11 mouse cellular contexts compared by ENCODE assay signal in genomic region chr11:102779081-102779638, GRCm38 (mm10). TPM values are rescaled to one million over a fixed set of nuclear protein-coding genes. Genes with fewer than 3 reads are reported as not detected.
DNase-seq lines count a peak whose midpoint lies in the region; ATAC-seq and TF ChIP-seq lines count a peak whose summit lies in the region.
"Had no signal": no experiment of that assay in that cellular context is flagged by ENCODE, and none has a peak within 500 bp of the region (broad histone marks: within the 10 kb centered on the region; RNA-seq: fewer than 3 reads in every experiment).

No protein-coding gene starts in this region.

- DNase-seq in hindbrain, embryonic 10.5 days (ENCODE audit: low spot score) = no peak
- DNase-seq in hindbrain, embryonic 11.5 days (ENCODE audit: low spot score) = no peak
- DNase-seq in lung, postnatal 0 days (ENCODE audit: low spot score) = no peak
- no peak for DNase-seq in lung, adult 18-20 months
- DNase-seq in cerebellum, postnatal 14 days = peak; percentile 77 to 81
- no peak for DNase-seq in thymus, postnatal 0 days (ENCODE audit: low spot score)
- no peak for DNase-seq in kidney, postnatal 10 days

- 83% methylated on average over 8 of the region's 8 CpGs for WGBS in hindbrain, embryonic 10.5 days
- 78% methylated on average over 8 of the region's 8 CpGs for WGBS in hindbrain, embryonic 11.5 days
- WGBS in lung, postnatal 0 days = 75% methylated on average over 8 of the region's 8 CpGs

- no peak for ATAC-seq in hindbrain, embryonic 11.5 days (ENCODE audit: low FRiP score)
- no peak for ATAC-seq in lung, postnatal 0 days
- ATAC-seq: liver, embryonic 12.5 days had no signal

- TF ChIP-seq EP300 in lung, postnatal 0 days (IDR thresholded peaks at IDR 0.05) = no peak

- no peak for TF ChIP-seq CTCF in lung, postnatal 0 days (IDR thresholded peaks at IDR 0.05)

- H3K27me3 ChIP-seq in hindbrain, embryonic 10.5 days (ENCODE audit: insufficient read depth, poor library complexity, severe bottlenecking) = peaks cover 39% of the 10 kb centered on the region
- H3K27me3 ChIP-seq in hindbrain, embryonic 11.5 days (ENCODE audit: control insufficient read depth, insufficient read depth, low read length) = no peaks in the 10 kb centered on the region
- no peaks in the 10 kb centered on the region for H3K27me3 ChIP-seq in lung, postnatal 0 days (replicated peaks; ENCODE audit: insufficient read depth, low read length)

- no peaks in the 10 kb centered on the region for H3K9me3 ChIP-seq in hindbrain, embryonic 10.5 days
- no peaks in the 10 kb centered on the region for H3K9me3 ChIP-seq in hindbrain, embryonic 11.5 days (ENCODE audit: control insufficient read depth, low read length)
- H3K9me3 ChIP-seq in lung, postnatal 0 days (ENCODE audit: low read length) = no peaks in the 10 kb centered on the region
- H3K9me3 ChIP-seq: liver, embryonic 12.5 days had no signal

- H3K4me2 ChIP-seq in hindbrain, embryonic 11.5 days (replicated peaks; ENCODE audit: low read depth, low read length) = no peak overlapping the region
- no peak overlapping the region for H3K4me2 ChIP-seq in lung, postnatal 0 days (replicated peaks; ENCODE audit: low read depth, low read length)
- H3K4me2 ChIP-seq: liver, embryonic 12.5 days had no signal

- peaks cover 55% of the 10 kb centered on the region for H3K4me1 ChIP-seq in hindbrain, embryonic 10.5 days (replicated peaks)
- 0 out of 2 replicates have a peak, but pooled peaks cover 2% of the 10 kb centered on the region for H3K4me1 ChIP-seq in hindbrain, embryonic 11.5 days (replicated peaks; ENCODE audit: control insufficient read depth, insufficient read depth, low read length)
- H3K4me1 ChIP-seq in lung, postnatal 0 days (ENCODE audit: insufficient read depth, low read depth, low read length) = peaks cover 11% of the 10 kb centered on the region

- no peak overlapping the region for H3K4me3 ChIP-seq in hindbrain, embryonic 10.5 days
- no peak overlapping the region for H3K4me3 ChIP-seq in hindbrain, embryonic 11.5 days (ENCODE audit: low read depth, low read length)
- H3K4me3 ChIP-seq in lung, postnatal 0 days (ENCODE audit: low read depth, low read length) = no peak overlapping the region
- H3K4me3 ChIP-seq: liver, embryonic 12.5 days had no signal

- peaks cover 19% of the 10 kb centered on the region for H3K36me3 ChIP-seq in hindbrain, embryonic 10.5 days
- no peaks in the 10 kb centered on the region for H3K36me3 ChIP-seq in hindbrain, embryonic 11.5 days (ENCODE audit: control insufficient read depth, insufficient read depth, low read length)
- H3K36me3 ChIP-seq in lung, postnatal 0 days (ENCODE audit: insufficient read depth, low read length) = no peaks in the 10 kb centered on the region
- H3K36me3 ChIP-seq: liver, embryonic 12.5 days had no signal

- no peak overlapping the region for H3K9ac ChIP-seq in hindbrain, embryonic 11.5 days (ENCODE audit: low read depth, low read length)
- H3K9ac ChIP-seq in lung, postnatal 0 days (replicated peaks; ENCODE audit: low read depth) = no peak overlapping the region
- H3K9ac ChIP-seq: liver, embryonic 12.5 days had no signal

- peak overlapping the region; percentile 81; the same call in 1 of the 2 replicates for H3K27ac ChIP-seq in hindbrain, embryonic 10.5 days
- no peak overlapping the region for H3K27ac ChIP-seq in hindbrain, embryonic 11.5 days (ENCODE audit: low read depth, low read length)
- H3K27ac ChIP-seq in lung, postnatal 0 days (ENCODE audit: low read length) = peak overlapping the region; percentile 82; the same call in 1 of the 2 replicates
- H3K27ac ChIP-seq: liver, embryonic 12.5 days had no signal

RNA-seq across cellular contexts. Expression of gene Adam11, which starts 17.9 kb away (rescaled TPM):
- 14.6 and 22.6 TPM in 2 replicates for polyA plus RNA-seq in hindbrain, embryonic 10.5 days (2016; fragmentation: Nextera tagmentation; extraction: Ambion mirVana)
- 16.6 and 19.2 TPM in 2 replicates for polyA plus RNA-seq in hindbrain, embryonic 11.5 days (2014; fragmentation: Nextera tagmentation; extraction: Ambion mirVana)
- 0.78 and 1.8 TPM in 2 replicates for polyA plus RNA-seq in lung, postnatal 0 days (2015; fragmentation: Nextera tagmentation; extraction: Ambion mirVana)
- 1.4 and 1.7 TPM in 2 replicates for polyA plus RNA-seq in thymus, postnatal 0 days (2015; fragmentation: Nextera tagmentation; extraction: Ambion mirVana)

RNA-seq across cellular contexts. Expression of gene Gjc1, which starts 40.3 kb away (rescaled TPM):
- polyA plus RNA-seq in hindbrain, embryonic 10.5 days (2016; fragmentation: Nextera tagmentation; extraction: Ambion mirVana) = 71.1 and 81.3 TPM in 2 replicates
- 78.5 and 82.8 TPM in 2 replicates for polyA plus RNA-seq in hindbrain, embryonic 11.5 days (2014; fragmentation: Nextera tagmentation; extraction: Ambion mirVana)
- polyA plus RNA-seq in lung, postnatal 0 days (2015; fragmentation: Nextera tagmentation; extraction: Ambion mirVana) = 35.9 and 37.0 TPM in 2 replicates
- 4.8 TPM in 2 replicates for polyA plus RNA-seq in thymus, postnatal 0 days (2015; fragmentation: Nextera tagmentation; extraction: Ambion mirVana)

RNA-seq across cellular contexts. Expression of gene Higd1b, which starts 56.5 kb away (rescaled TPM):
- not detected in 2 replicates for polyA plus RNA-seq in hindbrain, embryonic 10.5 days (2016; fragmentation: Nextera tagmentation; extraction: Ambion mirVana)
- not detected in 2 replicates for polyA plus RNA-seq in hindbrain, embryonic 11.5 days (2014; fragmentation: Nextera tagmentation; extraction: Ambion mirVana)
- polyA plus RNA-seq in lung, postnatal 0 days (2015; fragmentation: Nextera tagmentation; extraction: Ambion mirVana) = 111 and 138 TPM in 2 replicates
- 4.2 and 4.8 TPM in 2 replicates for polyA plus RNA-seq in thymus, postnatal 0 days (2015; fragmentation: Nextera tagmentation; extraction: Ambion mirVana)
- polyA plus RNA-seq: embryonic facial prominence, embryonic 11.5 days; forebrain, embryonic 11.5 days; kidney, embryonic 14.5 days; liver, embryonic 12.5 days had no signal

Comparison
In these comparisons a context has a peak if more than half of its experiments do, and no peak if none do; other contexts are left out.
1. DNase-seq: peak in cerebellum, postnatal 14 days (2 of 2); none in hindbrain, embryonic 10.5 days (single experiment), hindbrain, embryonic 11.5 days (single experiment), lung, postnatal 0 days (single experiment), lung, adult 18-20 months (0 of 2), thymus, postnatal 0 days (single experiment) and kidney, postnatal 10 days (single experiment).
2. RNA of gene Higd1b, which starts 56.5 kb away (polyA plus RNA-seq): 111 to 138 TPM in lung, postnatal 0 days; 4.2 to 4.8 TPM in thymus, postnatal 0 days, not detected in hindbrain, embryonic 10.5 days and not detected in hindbrain, embryonic 11.5 days; every median in the first group is over 10 times any median in the second.